Mouse (Mus musculus): ENCODE results near the gene Tpx2.

DNA sequence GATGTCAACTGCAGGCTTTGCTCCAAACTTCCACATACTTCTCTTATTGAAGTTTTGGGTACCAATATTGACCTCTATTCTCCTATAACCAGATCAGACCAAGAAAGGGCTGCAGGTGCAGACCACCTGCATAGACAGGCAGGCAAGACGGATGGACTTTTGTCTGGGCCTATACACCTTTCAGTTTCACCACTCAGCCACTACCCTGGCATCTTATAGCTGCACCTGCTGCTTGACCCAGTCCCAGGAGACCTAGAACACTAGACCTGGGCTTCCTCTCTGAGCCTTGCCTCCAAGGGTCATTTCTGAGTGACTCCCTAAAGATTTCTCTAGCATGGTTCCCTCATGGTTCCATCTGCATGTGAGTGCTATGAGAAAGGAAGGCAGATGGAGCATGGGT lies 34.5 kb upstream of the Tpx2 start:
- TF ChIP-seq CTCF (conservative IDR thresholded peaks at IDR 0.05; ENCODE audit: low read length) (no peak), NANOG (IDR thresholded peaks at IDR 0.05; ENCODE audit: borderline replicate concordance, low read length) (no peak), POU5F1 (IDR thresholded peaks at IDR 0.05; ENCODE audit: borderline replicate concordance, low read length) (no peak)

Measured in E14TG2a.4 (cell line).